Mouse (Mus musculus) stomach, postnatal 0 days (tissue): ENCODE measurements around the gene Cfap43. TPM values are rescaled to one million over a fixed set of nuclear protein-coding genes. Genes with fewer than 3 reads are reported as not detected.

Source experiments
- ATAC-seq: fragments of 200-750 bp; cut with Nextera tagmentation; 2 replicates; pipeline ENCODE4 v1.8.0; 2017; ENCODE audit not compliant: low FRiP score, low TSS enrichment
- DNase-seq: peaks from one replicate; pipeline ENCODE4 v3.0.0-alpha.2; 2016; ENCODE audit warnings: low spot score
- H3K27ac ChIP-seq: fragments of 300-500 bp; sonication (generic); replicated peaks from 2 replicates; pipeline ENCODE4 v1.5.1; 2014; ENCODE audit warnings: mild to moderate bottlenecking, control low read depth
- H3K27me3 ChIP-seq: fragments of 300-500 bp; sonication (generic); 2 replicates; pipeline ENCODE4 v1.6.1; 2014; ENCODE audit warnings: low read length; ENCODE audit not compliant: control insufficient read depth, insufficient read depth
- H3K36me3 ChIP-seq: fragments of 300-500 bp; sonication (generic); 2 replicates; pipeline ENCODE4 v1.6.1; 2014; ENCODE audit warnings: low read length, mixed read lengths; ENCODE audit not compliant: control insufficient read depth, insufficient read depth
- H3K4me1 ChIP-seq: fragments of 300-500 bp; sonication (generic); replicated peaks from 2 replicates; pipeline ENCODE4 v1.6.1; 2014; ENCODE audit warnings: antibody characterized with exemption; ENCODE audit not compliant: control insufficient read depth, insufficient read depth
- H3K4me2 ChIP-seq: fragments of 300-500 bp; sonication (generic); replicated peaks from 2 replicates; pipeline ENCODE4 v1.6.1; 2014; ENCODE audit warnings: low read depth, mild to moderate bottlenecking, control low read depth, moderate library complexity
- H3K4me3 ChIP-seq: fragments of 300-500 bp; sonication (generic); 2 replicates; pipeline ENCODE4 v1.5.1; 2014; ENCODE audit warnings: low read depth, low read length, control low read depth
- H3K9ac ChIP-seq: fragments of 300-500 bp; sonication (generic); 2 replicates; pipeline ENCODE4 v1.6.1; 2014; ENCODE audit warnings: mild to moderate bottlenecking, low read length, control low read depth, mixed read lengths
- H3K9me3 ChIP-seq: fragments of 300-500 bp; sonication (generic); 2 replicates; pipeline ENCODE4 v1.6.1; 2016; ENCODE audit warnings: low read length; ENCODE audit not compliant: control insufficient read depth
- CTCF ChIP-seq: IDR thresholded peaks from 2 replicates; pipeline ENCODE4 v1.5.1; 2016; ENCODE audit warnings: antibody characterized with exemption, low read depth, mild to moderate bottlenecking, moderate library complexity
- EP300 ChIP-seq: optimal IDR thresholded peaks from 2 replicates; pipeline ENCODE3; 2016; ENCODE audit warnings: antibody characterized with exemption
- WGBS: fragments of 180-500 bp; shearing (Covaris S2); extraction: QIAGEN DNeasy Blood & Tissue Kit; methylation state at CpG from one replicate; pipeline ENCODE4 v1.1.7; 2014; 5-methylcytosine and 5-hydroxymethylcytosine counted together
- polyA plus RNA-seq: library from polyadenylated mRNA; unstranded; fragments of >200 nt; fragmentation: Nextera tagmentation; extraction: Ambion mirVana; gene quantifications from 2 replicates; pipeline ENCODE4 v1.2.1, GENCODE M21; 2015

Gene Cfap43
- polyA plus RNA-seq, 1 experiment from 2014 or later = 0.51 TPM

- Histone ChIP-seq H3K4me2 (no peak overlapping the region), H3K36me3 (0 out of 2 replicates have a peak, but pooled peaks cover 4% of the 10 kb centered on the region), H3K4me1 (no peaks in the 10 kb centered on the region), H3K4me3 (no peak overlapping the region), H3K27me3 (no peaks in the 10 kb centered on the region), H3K27ac (peak overlapping the region; percentile 45; the same call in 1 of the 2 replicates), H3K9ac (no peak overlapping the region), H3K9me3 (no peaks in the 10 kb centered on the region)
- no peak for TF ChIP-seq EP300
- TF ChIP-seq CTCF = peak; percentile 1; the same call in 1 of the 2 replicates
- DNase-seq (no peak), ATAC-seq (no peak)
- WGBS = 30% methylated on average over 4 of the region's 4 CpGs
Measured at GRCm38 (mm10) chr19:47868951-47869350, 50.1 kb downstream of the Cfap43 start.

- peak; percentile 20 for DNase-seq
- 0 out of 2 replicates have a peak, but pooled peaks cover 4% of the 10 kb centered on the region for H3K36me3 ChIP-seq
- H3K9ac ChIP-seq = no peak overlapping the region
- WGBS = 46% methylated on average over 4 of the region's 4 CpGs
- H3K9me3 ChIP-seq = no peaks in the 10 kb centered on the region
- no peak for ATAC-seq
- TF ChIP-seq CTCF (no peak), EP300 (no peak)
- no peaks in the 10 kb centered on the region for H3K4me1 ChIP-seq
- no peak overlapping the region for H3K4me3 ChIP-seq
- H3K27ac ChIP-seq = no peak overlapping the region
- H3K4me2 ChIP-seq = no peak overlapping the region
- no peaks in the 10 kb centered on the region for H3K27me3 ChIP-seq
Measured at GRCm38 (mm10) chr19:47867628-47868175, 51.4 kb downstream of the Cfap43 start.

- Histone ChIP-seq H3K9me3 (no peaks in the 10 kb centered on the region), H3K9ac (peak within 1 kb of the TSS; percentile 72), H3K4me3 (peak within 1 kb of the TSS; percentile 51), H3K4me2 (peak within 1 kb of the TSS; percentile 78), H3K4me1 (no peaks in the 10 kb centered on the region), H3K36me3 (peaks cover 6% of the 10 kb centered on the region), H3K27ac (peak within 1 kb of the TSS; percentile 89), H3K27me3 (no peaks in the 10 kb centered on the region)
- under 1% methylated on average over 49 of the region's 49 CpGs for WGBS
- TF ChIP-seq CTCF (peak; percentile 72), EP300 (no peak)
- DNase-seq = peak; percentile 96
- peak; percentile 95 for ATAC-seq
Measured at GRCm38 (mm10) chr19:47865353-47865947, 53.6 kb downstream of the Cfap43 start, which contains the start of gene Gsto2. TSS of gene Gsto2 (plus strand) at chr19:47865534.

GRCm38 (mm10) chr19:47864721-47865120 lies 54.4 kb downstream of the Cfap43 start:
- Histone ChIP-seq H3K36me3 (peaks cover 8% of the 10 kb centered on the region), H3K4me2 (peak overlapping the region; percentile 78; the same call in 1 of the 2 replicates), H3K27ac (no peak overlapping the region), H3K9me3 (no peaks in the 10 kb centered on the region), H3K9ac (no peak overlapping the region), H3K27me3 (no peaks in the 10 kb centered on the region), H3K4me1 (no peaks in the 10 kb centered on the region), H3K4me3 (no peak overlapping the region)
- DNase-seq = peak; percentile 13
- ATAC-seq = no peak
- TF ChIP-seq EP300 (no peak), CTCF (no peak)
- WGBS = 73% methylated on average over 7 of the region's 7 CpGs

- Histone ChIP-seq H3K9me3 (no peaks in the 10 kb centered on the region), H3K4me2 (no peak overlapping the region), H3K4me1 (no peaks in the 10 kb centered on the region; the same call in 1 of the 2 replicates), H3K27me3 (no peaks in the 10 kb centered on the region), H3K36me3 (peaks cover 14% of the 10 kb centered on the region), H3K27ac (no peak overlapping the region), H3K4me3 (no peak overlapping the region), H3K9ac (no peak overlapping the region)
- 95% methylated on average over 9 of the region's 9 CpGs for WGBS
- ATAC-seq (no peak), DNase-seq (peak; percentile 15)
- TF ChIP-seq EP300 = no peak
- TF ChIP-seq CTCF = no peak
Measured at GRCm38 (mm10) chr19:47864051-47864450, 55.0 kb downstream of the Cfap43 start.

- no peaks in the 10 kb centered on the region; the same call in 1 of the 2 replicates for H3K4me1 ChIP-seq
- H3K4me2 ChIP-seq = no peak overlapping the region
- ATAC-seq (no peak), DNase-seq (peak; percentile 16)
- no peaks in the 10 kb centered on the region for H3K9me3 ChIP-seq
- no peak overlapping the region for H3K9ac ChIP-seq
- no peak overlapping the region for H3K27ac ChIP-seq
- no peaks in the 10 kb centered on the region for H3K27me3 ChIP-seq
- TF ChIP-seq CTCF (no peak), EP300 (no peak)
- H3K4me3 ChIP-seq = no peak overlapping the region
- peaks cover 14% of the 10 kb centered on the region for H3K36me3 ChIP-seq
- 89% methylated on average over 3 of the region's 3 CpGs for WGBS
Measured at GRCm38 (mm10) chr19:47862581-47862980, 56.5 kb downstream of the Cfap43 start.
